Mouse (Mus musculus) CH12.LX (cell line): Measurements from ENCODE around the gene Srsf9. TPM values are rescaled to one million over a fixed set of nuclear protein-coding genes. Genes with fewer than 3 reads are reported as not detected.
"Not testable (repeated sequence)": the region's sequence is repeated elsewhere in the genome, so short reads cannot be mapped to it uniquely, and the experiment has no call there.

Source experiments
- DNase-seq: peaks from one replicate; pipeline ENCODE4 v3.0.0-alpha.2; 2013; ENCODE audit errors: extremely low read depth
- H3K27ac ChIP-seq: 2 replicates; pipeline ENCODE4 v1.5.1; 2012; ENCODE audit warnings: low read depth, mild to moderate bottlenecking, control low read depth, moderate library complexity; ENCODE audit not compliant: insufficient read depth
- H3K27me3 ChIP-seq: replicated peaks from 2 replicates; pipeline ENCODE3; 2012; ENCODE audit warnings: inconsistent platforms
- H3K36me3 ChIP-seq, 2 experiments: replicated peaks in 1 of 2; 2 replicates each; pipeline versions ENCODE3 to v1.6.1; 2012; ENCODE audit warnings: inconsistent platforms in 1 of 2, low read length in 1 of 2, mild to moderate bottlenecking in 1 of 2, mixed read lengths in 1 of 2, moderate library complexity in 1 of 2; ENCODE audit not compliant: control insufficient read depth in 1 of 2, insufficient read depth in 1 of 2
- H3K4me1 ChIP-seq, 2 experiments: 2 replicates each; pipeline ENCODE4 v1.6.1; 2012; ENCODE audit warnings: inconsistent platforms in 1 of 2, moderate library complexity in 1 of 2; ENCODE audit not compliant: insufficient read depth in 2 of 2, control insufficient read depth in 1 of 2
- H3K4me2 ChIP-seq: 2 replicates; pipeline ENCODE4 v1.6.1; 2012; ENCODE audit warnings: low read depth, mild to moderate bottlenecking, control low read depth; ENCODE audit not compliant: poor library complexity, insufficient read depth, severe bottlenecking
- H3K4me3 ChIP-seq, 3 experiments: fragments of 150-350 bp in 1 of 3; sonication (generic) in 1 of 3; replicated peaks in 1 of 3; 2 replicates each; pipeline versions ENCODE3 to v1.5.1; 2011 to 2012; ENCODE audit warnings: low read depth in 2 of 3, low read length in 2 of 3, mild to moderate bottlenecking in 2 of 3, moderate library complexity in 2 of 3, control low read depth in 1 of 3, improper control_type of control experiment in 1 of 3, inconsistent platforms in 1 of 3, mixed read lengths in 1 of 3; ENCODE audit not compliant: poor library complexity in 1 of 3
- H3K79me2 ChIP-seq: replicated peaks from 2 replicates; pipeline ENCODE4 v1.6.1; 2012; ENCODE audit warnings: mild to moderate bottlenecking, moderate library complexity; ENCODE audit not compliant: control insufficient read depth, poor library complexity, insufficient read depth, severe bottlenecking; ENCODE audit errors: extremely low read depth
- H3K9ac ChIP-seq: 2 replicates; pipeline ENCODE4 v1.6.1; 2012; ENCODE audit warnings: low read depth, mild to moderate bottlenecking, control low read depth, moderate library complexity; ENCODE audit not compliant: insufficient read depth
- H3K9me3 ChIP-seq: replicated peaks from 2 replicates; pipeline ENCODE3; 2012; ENCODE audit warnings: low read length, inconsistent platforms, mixed read lengths
- JUN ChIP-seq: IDR thresholded peaks from 2 replicates; pipeline ENCODE4 v1.6.1; 2011; ENCODE audit warnings: low read depth, mild to moderate bottlenecking, low read length, improper control_type of control experiment, moderate library complexity; ENCODE audit not compliant: insufficient read depth
- JUND ChIP-seq: conservative IDR thresholded peaks from 2 replicates; pipeline ENCODE4 v1.6.1; 2011; ENCODE audit warnings: low read depth, low read length, improper control_type of control experiment
- MEF2A ChIP-seq: IDR thresholded peaks from 2 replicates; pipeline ENCODE4 v1.6.1; 2014; ENCODE audit warnings: low read depth, mild to moderate bottlenecking, inconsistent platforms, low read length, improper control_type of control experiment, borderline replicate concordance
- dilution Hi-C: fragments of 300-500 bp; cut with MboI; formaldehyde crosslinking; loops from 2 replicates; pipeline ENCODE4 v1.14.3; 2020; ENCODE audit warnings: low sequenced_read_pairs; ENCODE audit not compliant: extremely low pct_unique_long_range_greater_than_20kb, extremely low pct_ligation_motif_present
- in situ Hi-C: fragments of 300-500 bp; cut with MboI; formaldehyde crosslinking; loops from 3 replicates; pipeline ENCODE4 v1.14.3; 2019; ENCODE audit warnings: low sequenced_read_pairs, low pct_ligation_motif_present, low pct_unique_long_range_greater_than_20kb, mixed read lengths
- polyA plus RNA-seq: library from polyadenylated mRNA; unstranded; fragments of >175 nt; gene quantifications from 2 replicates; pipeline ENCODE4 v1.2.1, GENCODE M21; 2012; ENCODE audit warnings: low read depth; ENCODE audit not compliant: insufficient read length
- total RNA-seq, 2 experiments: library from RNA; depleted of rRNA; stranded (reverse); fragments of 300-350 nt in 1 of 2; fragments of >200 nt in 1 of 2; gene quantifications; 2 replicates each; pipeline ENCODE4 v1.2.3; 2012 to 2014

The Srsf9 gene
- total and polyA plus RNA-seq, 3 experiments, result 73.4 to 130 (median 117) TPM

GRCm38 (mm10) chr5:115378882-115379281 lies 51.9 kb downstream of the Srsf9 start:
- in situ Hi-C loops, H3K4me2 ChIP-seq, H3K9me3 ChIP-seq, H3K4me1 ChIP-seq, dilution Hi-C loops, H3K27ac ChIP-seq, H3K27me3 ChIP-seq, H3K79me2 ChIP-seq, H3K9ac ChIP-seq, H3K4me3 ChIP-seq: not testable (repeated sequence)
- TF ChIP-seq JUND, result peak; percentile 57; the same call in 1 of the 2 replicates
- TF ChIP-seq MEF2A, result peak; percentile 87
- TF ChIP-seq JUN, result peak; percentile 43
- DNase-seq, result peak; percentile 42
- peaks cover 0 to 27% of the 10 kb centered on the region in 2 experiments for H3K36me3 ChIP-seq

Other genes starting within 250 kb of the Srsf9 start
- gene Gm10401, start 228.9 kb upstream of the Srsf9 start, total RNA-seq (2012; rRNA removed), result 1.7 and 3.2 TPM in 2 replicates
- gene Gm10401, start 228.9 kb upstream of the Srsf9 start, total RNA-seq (2014; rRNA removed), result not detected in 2 replicates
- gene Gm10401, start 228.9 kb upstream of the Srsf9 start, polyA plus RNA-seq, result 6.9 and 10.9 TPM in 2 replicates
- gene Acads, start 207.8 kb upstream of the Srsf9 start, total RNA-seq (2012; rRNA removed), result 49.2 and 57.8 TPM in 2 replicates
- 43.1 and 46.6 TPM in 2 replicates for gene Acads, start 207.8 kb upstream of the Srsf9 start, total RNA-seq (2014; rRNA removed)
- gene Acads, start 207.8 kb upstream of the Srsf9 start, polyA plus RNA-seq, result 37.7 and 43.0 TPM in 2 replicates
- 21.7 and 22.6 TPM in 2 replicates for gene Unc119b, start 192.2 kb upstream of the Srsf9 start, total RNA-seq (2012; rRNA removed)
- 11.9 and 13.3 TPM in 2 replicates for gene Unc119b, start 192.2 kb upstream of the Srsf9 start, total RNA-seq (2014; rRNA removed)
- 17.7 and 18.4 TPM in 2 replicates for gene Unc119b, start 192.2 kb upstream of the Srsf9 start, polyA plus RNA-seq
- 128 and 144 TPM in 2 replicates for gene Mlec, start 169.0 kb upstream of the Srsf9 start, total RNA-seq (2012; rRNA removed)
- 91.6 and 101 TPM in 2 replicates for gene Mlec, start 169.0 kb upstream of the Srsf9 start, total RNA-seq (2014; rRNA removed)
- gene Mlec, start 169.0 kb upstream of the Srsf9 start, polyA plus RNA-seq, result 143 and 164 TPM in 2 replicates
- 0.71 and 1.7 TPM in 2 replicates for gene Cabp1, start 132.8 kb upstream of the Srsf9 start, total RNA-seq (2012; rRNA removed)
- 0.38 and 0.59 TPM in 2 replicates for gene Cabp1, start 132.8 kb upstream of the Srsf9 start, total RNA-seq (2014; rRNA removed)
- 1.7 and 1.8 TPM in 2 replicates for gene Cabp1, start 132.8 kb upstream of the Srsf9 start, polyA plus RNA-seq
- gene Pop5, start 91.3 kb upstream of the Srsf9 start, total RNA-seq (2012; rRNA removed), result 236 and 301 TPM in 2 replicates
- 156 and 161 TPM in 2 replicates for gene Pop5, start 91.3 kb upstream of the Srsf9 start, total RNA-seq (2014; rRNA removed)
- gene Pop5, start 91.3 kb upstream of the Srsf9 start, polyA plus RNA-seq, result 127 and 163 TPM in 2 replicates
- gene Rnf10, start 54.3 kb upstream of the Srsf9 start, total RNA-seq (2012; rRNA removed), result 63.6 and 68.5 TPM in 2 replicates
- 38.5 and 39.9 TPM in 2 replicates for gene Rnf10, start 54.3 kb upstream of the Srsf9 start, total RNA-seq (2014; rRNA removed)
- 154 and 187 TPM in 2 replicates for gene Rnf10, start 54.3 kb upstream of the Srsf9 start, polyA plus RNA-seq
- gene Coq5, start 47.5 kb upstream of the Srsf9 start, total RNA-seq (2012; rRNA removed), result 46.7 and 46.8 TPM in 2 replicates
- 41.9 and 46.7 TPM in 2 replicates for gene Coq5, start 47.5 kb upstream of the Srsf9 start, total RNA-seq (2014; rRNA removed)
- gene Coq5, start 47.5 kb upstream of the Srsf9 start, polyA plus RNA-seq, result 42.3 and 43.9 TPM in 2 replicates
- 312 and 488 TPM in 2 replicates for gene Dynll1, start 26.2 kb upstream of the Srsf9 start, total RNA-seq (2012; rRNA removed)
- 456 and 502 TPM in 2 replicates for gene Dynll1, start 26.2 kb upstream of the Srsf9 start, total RNA-seq (2014; rRNA removed)
- gene Dynll1, start 26.2 kb upstream of the Srsf9 start, polyA plus RNA-seq, result 516 and 646 TPM in 2 replicates
- 6.2 and 7.3 TPM in 2 replicates for gene Gatc, start 14.0 kb downstream of the Srsf9 start, total RNA-seq (2012; rRNA removed)
- 11.7 and 14.4 TPM in 2 replicates for gene Gatc, start 14.0 kb downstream of the Srsf9 start, total RNA-seq (2014; rRNA removed)
- gene Gatc, start 14.0 kb downstream of the Srsf9 start, polyA plus RNA-seq, result 27.0 and 34.0 TPM in 2 replicates
- 33.7 and 36.9 TPM in 2 replicates for gene Triap1, start 14.0 kb downstream of the Srsf9 start, total RNA-seq (2012; rRNA removed)
- gene Triap1, start 14.0 kb downstream of the Srsf9 start, total RNA-seq (2014; rRNA removed), result 31.4 and 31.8 TPM in 2 replicates
- 36.1 and 38.2 TPM in 2 replicates for gene Triap1, start 14.0 kb downstream of the Srsf9 start, polyA plus RNA-seq
- gene Cox6a1, start 21.8 kb downstream of the Srsf9 start, total RNA-seq (2012; rRNA removed), result 546 and 673 TPM in 2 replicates
- gene Cox6a1, start 21.8 kb downstream of the Srsf9 start, total RNA-seq (2014; rRNA removed), result 203 and 257 TPM in 2 replicates
- gene Cox6a1, start 21.8 kb downstream of the Srsf9 start, polyA plus RNA-seq, result 612 and 618 TPM in 2 replicates
- 3.3 and 4.1 TPM in 2 replicates for gene Msi1, start 102.4 kb downstream of the Srsf9 start, total RNA-seq (2012; rRNA removed)
- gene Msi1, start 102.4 kb downstream of the Srsf9 start, total RNA-seq (2014; rRNA removed), result 0.66 and 0.82 TPM in 2 replicates
- gene Msi1, start 102.4 kb downstream of the Srsf9 start, polyA plus RNA-seq, result 4.9 and 5.3 TPM in 2 replicates
- not detected in 2 replicates for gene Pla2g1b, start 139.1 kb downstream of the Srsf9 start, total RNA-seq (2012; rRNA removed)
- gene Pla2g1b, start 139.1 kb downstream of the Srsf9 start, total RNA-seq (2014; rRNA removed), result not detected in 2 replicates
- gene Pla2g1b, start 139.1 kb downstream of the Srsf9 start, polyA plus RNA-seq, result not detected in 2 replicates
- gene Sirt4, start 157.5 kb downstream of the Srsf9 start, total RNA-seq (2012; rRNA removed), result 16.7 and 18.0 TPM in 2 replicates
- 8.2 and 10.0 TPM in 2 replicates for gene Sirt4, start 157.5 kb downstream of the Srsf9 start, total RNA-seq (2014; rRNA removed)
- 13.3 and 15.3 TPM in 2 replicates for gene Sirt4, start 157.5 kb downstream of the Srsf9 start, polyA plus RNA-seq
- 21.1 and 22.6 TPM in 2 replicates for gene Pxn, start 179.5 kb downstream of the Srsf9 start, total RNA-seq (2012; rRNA removed)
- 13.9 and 17.0 TPM in 2 replicates for gene Pxn, start 179.5 kb downstream of the Srsf9 start, total RNA-seq (2014; rRNA removed)
- gene Pxn, start 179.5 kb downstream of the Srsf9 start, polyA plus RNA-seq, result 30.0 and 43.4 TPM in 2 replicates
- 5,037 and 5,581 TPM in 2 replicates for gene Rplp0, start 232.3 kb downstream of the Srsf9 start, total RNA-seq (2012; rRNA removed)
- 5,841 and 6,606 TPM in 2 replicates for gene Rplp0, start 232.3 kb downstream of the Srsf9 start, total RNA-seq (2014; rRNA removed)
- gene Rplp0, start 232.3 kb downstream of the Srsf9 start, polyA plus RNA-seq, result 4,313 and 4,800 TPM in 2 replicates
- 81.9 and 88.7 TPM in 2 replicates for gene Gcn1l1, start 238.1 kb downstream of the Srsf9 start, total RNA-seq (2012; rRNA removed)
- gene Gcn1l1, start 238.1 kb downstream of the Srsf9 start, total RNA-seq (2014; rRNA removed), result 17.7 and 18.2 TPM in 2 replicates
- 53.6 and 62.9 TPM in 2 replicates for gene Gcn1l1, start 238.1 kb downstream of the Srsf9 start, polyA plus RNA-seq